Mouse (Mus musculus) neural tube, postnatal 0 days (tissue): Measurements from ENCODE around the gene Aatf. TPM values are rescaled to one million over a fixed set of nuclear protein-coding genes. Genes with fewer than 3 reads are reported as not detected.

ENCODE experiments used
- polyA plus RNA-seq: library from polyadenylated mRNA; unstranded; fragments of >200 nt; fragmentation: Nextera tagmentation; extraction: Ambion mirVana; gene quantifications from 2 replicates; pipeline ENCODE4 v1.2.1, GENCODE M21; 2015

Aatf gene
- 32.5 and 33.1 TPM in 2 replicates for polyA plus RNA-seq

DNA sequence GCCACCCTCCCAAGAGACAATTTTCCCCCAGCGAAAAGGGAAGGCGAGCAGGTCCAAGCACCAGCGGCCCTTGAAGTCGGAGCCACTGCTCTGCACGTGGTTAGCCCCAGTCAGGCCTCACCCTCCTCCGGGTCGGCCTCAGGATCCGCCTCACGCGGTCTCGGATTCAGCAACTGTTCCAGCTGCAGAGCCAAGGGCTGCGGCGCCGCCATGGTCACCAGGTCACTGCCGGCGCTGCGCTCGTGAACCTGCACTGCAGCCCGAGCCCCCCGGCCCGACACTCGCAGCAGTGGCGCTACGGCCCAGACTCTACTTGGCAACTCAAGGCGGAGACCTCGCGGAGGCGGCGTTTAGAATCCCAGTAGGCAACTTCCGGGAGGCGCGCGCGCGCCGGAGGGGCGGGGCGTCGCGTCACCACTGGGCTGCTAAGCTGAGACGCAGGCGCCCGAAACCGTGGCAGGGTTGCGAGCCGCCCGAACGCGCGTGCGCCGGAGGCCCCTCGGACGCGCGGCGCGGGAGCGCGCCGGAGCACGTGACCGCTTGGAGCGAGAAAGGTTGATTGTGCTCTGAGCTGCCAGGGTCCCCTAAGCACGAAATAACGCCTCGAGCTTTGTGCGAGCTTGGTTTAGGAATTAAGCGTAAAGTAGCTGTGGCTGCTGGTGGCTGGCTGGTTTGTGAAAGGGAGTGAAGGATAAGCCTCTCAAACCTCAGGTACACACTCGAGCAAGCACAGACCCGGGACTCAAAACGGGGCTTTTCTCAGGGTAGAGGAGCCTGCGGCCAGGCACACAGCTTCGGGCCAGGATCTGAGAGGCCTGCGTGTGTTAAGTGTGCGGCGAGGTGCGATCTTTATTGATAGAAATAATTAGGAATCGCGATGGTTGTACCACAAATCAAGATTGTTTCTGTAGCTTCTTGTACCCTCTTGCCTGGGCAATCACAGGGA lies at the start of gene Aatf:
TSS of gene Aatf (minus strand) at position 352 of the 946 bp plus-strand sequence.

DNA sequence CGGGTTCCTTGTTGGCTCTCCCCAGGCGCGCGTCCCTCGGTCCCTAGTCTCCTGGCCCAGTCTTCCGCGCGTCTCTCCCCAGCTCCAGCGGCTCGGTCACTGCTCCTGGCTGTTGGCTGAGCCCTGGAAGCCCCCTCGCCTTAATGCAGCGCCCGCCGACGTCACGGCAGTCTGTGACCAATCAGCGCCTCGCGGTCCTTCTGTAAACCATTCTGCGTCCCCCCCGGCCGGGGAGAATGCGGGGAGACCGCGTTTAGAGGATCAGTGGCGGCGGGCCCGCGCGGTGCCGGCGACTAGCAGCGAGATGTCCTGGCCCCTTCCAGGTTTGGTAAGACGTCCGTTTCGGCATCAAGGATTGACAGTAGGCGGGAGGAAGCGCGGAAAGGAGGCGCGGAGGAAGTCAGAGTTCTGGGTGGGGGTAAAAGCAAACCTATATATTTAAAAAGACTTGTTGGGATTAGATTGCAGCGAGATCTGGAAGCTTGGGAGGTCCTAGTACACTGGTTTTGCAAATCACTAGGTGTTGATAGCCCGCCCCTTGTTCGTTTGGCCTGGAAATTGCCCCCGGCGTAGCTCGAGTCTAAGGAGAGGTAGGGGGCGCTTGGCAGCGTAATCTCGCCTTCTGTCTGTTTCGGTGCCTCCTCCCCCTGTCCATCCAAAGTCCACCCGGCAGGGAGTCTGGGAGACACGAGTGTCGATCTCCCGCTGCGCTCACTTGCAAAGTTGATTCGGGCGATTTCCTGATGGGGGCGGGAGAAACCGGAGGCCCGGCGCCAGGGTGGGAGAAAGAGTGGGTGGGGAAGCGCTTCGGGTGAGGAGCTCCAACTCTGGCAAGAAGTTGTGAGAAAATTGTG lies 12.3 kb upstream of the Aatf start, which contains the start of gene Lhx1:
TSS of gene Lhx1 (minus strand) at position 115 of the 854 bp plus-strand sequence.

Other genes starting within 250 kb of the Aatf start
- 21.4 and 23.8 TPM in 2 replicates for gene Lhx1, start 12.0 kb upstream of the Aatf start, polyA plus RNA-seq